Mouse (Mus musculus) kidney, adult 2 months (tissue): ENCODE measurements around the gene Lsm6.

Source experiments
- CTCF ChIP-seq: fragments of 200-500 bp; conservative IDR thresholded peaks from 2 replicates; pipeline ENCODE4 v1.5.1; 2011; ENCODE audit warnings: low read depth, mild to moderate bottlenecking, control low read depth, low read length, moderate library complexity, mixed read lengths; ENCODE audit not compliant: insufficient read depth, insufficient read length
- POLR2A ChIP-seq: fragments of 200-500 bp; IDR thresholded peaks from one replicate; pipeline ENCODE4 v1.6.1; 2011; ENCODE audit warnings: low read depth, low read length, control low read depth

DNA sequence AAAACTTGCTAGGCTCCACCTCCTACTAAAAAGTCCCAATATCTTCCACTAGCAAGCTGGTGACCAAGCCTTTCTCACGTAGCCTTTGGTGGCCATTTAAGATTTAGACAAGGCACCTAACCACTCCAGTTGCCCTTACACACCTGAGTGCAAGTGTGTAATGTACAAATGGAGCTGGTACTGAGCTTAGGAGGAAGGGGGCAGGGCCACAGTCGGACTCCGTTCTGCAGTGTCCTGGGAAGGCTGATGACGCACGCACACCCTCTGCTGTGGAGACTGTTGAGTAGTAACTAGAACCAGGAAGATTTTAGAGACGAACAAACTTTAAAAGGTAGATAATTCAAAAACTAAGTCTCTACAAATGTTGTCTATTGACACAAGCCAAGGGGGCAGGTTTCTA lies 19.7 kb downstream of the Lsm6 start:
- TF ChIP-seq POLR2A (no peak), CTCF (no peak)
